Mouse (Mus musculus): ENCODE results near the gene Socs2. TPM values are rescaled to one million over a fixed set of nuclear protein-coding genes. Genes with fewer than 3 reads are reported as not detected.
"Not testable (repeated sequence)": the region's sequence is repeated elsewhere in the genome, so short reads cannot be mapped to it uniquely, and the experiment has no call there.

Gene Socs2
- polyA plus RNA-seq, 1 experiment: 83.1 TPM

DNA sequence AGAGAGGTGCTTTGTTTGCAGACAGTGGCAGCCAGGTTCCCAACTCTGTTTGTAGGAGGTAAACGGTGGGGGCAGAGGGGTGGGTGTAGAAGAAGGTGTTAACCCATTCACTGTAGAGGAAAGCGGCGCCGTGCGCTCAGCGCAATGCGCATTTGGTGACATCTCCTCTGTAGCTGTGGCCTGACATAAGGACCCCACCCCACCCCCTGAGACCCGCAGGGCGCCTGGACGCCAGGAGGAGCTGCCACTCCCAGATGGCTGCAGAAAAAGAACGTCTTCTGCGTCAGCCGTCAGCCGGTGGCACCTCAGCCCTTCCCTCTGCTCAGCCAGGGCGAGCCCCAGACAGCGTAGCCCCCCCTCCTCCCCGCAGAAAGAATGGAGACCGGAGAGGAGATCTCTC is 18.5 kb downstream of the Socs2 start:
- TF ChIP-seq POLR2A (IDR thresholded peaks at IDR 0.05; ENCODE audit: borderline replicate concordance, extremely low read depth, low read depth, low read length) (no peak), CTCF (IDR thresholded peaks at IDR 0.05; ENCODE audit: insufficient read depth, low read length) (no peak)
- H3K4me3 ChIP-seq (replicated peaks; ENCODE audit: extremely low read depth, low read depth, low read length): peak overlapping the region; percentile 6
- 14% methylated on average over 18 of the region's 18 CpGs for WGBS
- peak; percentile 59 for DNase-seq
- H3K4me1 ChIP-seq (ENCODE audit: control insufficient read depth, insufficient read depth, low read length): peaks cover 23% of the 10 kb centered on the region

GRCm38 (mm10) chr10:95397191-95397835 is 19.7 kb downstream of the Socs2 start:
- peaks cover 23% of the 10 kb centered on the region for H3K4me1 ChIP-seq (ENCODE audit: control insufficient read depth, insufficient read depth, low read length)
- peak; percentile 33 for DNase-seq
- WGBS: 58% methylated on average over 7 of the region's 7 CpGs

DNA sequence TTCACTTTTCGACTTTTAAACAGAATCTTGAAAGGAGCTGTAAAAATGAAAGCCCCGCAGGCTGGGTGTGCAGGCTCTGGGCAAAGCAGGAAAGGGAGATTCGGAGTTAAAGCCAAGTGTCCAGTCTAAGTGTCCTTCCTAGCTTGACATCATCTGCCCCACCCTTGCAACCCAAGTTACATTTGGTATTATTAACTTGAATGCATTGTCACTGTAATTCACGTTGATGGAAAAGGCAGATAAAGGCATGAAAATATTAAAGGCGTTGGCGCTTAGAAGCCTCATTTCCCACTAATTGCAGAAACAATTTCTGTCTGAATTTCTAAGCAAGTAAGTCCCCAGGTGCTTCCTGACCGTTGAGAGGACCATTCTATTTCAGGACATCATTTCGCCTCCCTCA is 20.6 kb downstream of the Socs2 start:
- TF ChIP-seq POLR2A (IDR thresholded peaks at IDR 0.05; ENCODE audit: borderline replicate concordance, extremely low read depth, low read depth, low read length): no peak
- TF ChIP-seq CTCF (IDR thresholded peaks at IDR 0.05; ENCODE audit: insufficient read depth, low read length): no peak
- DNase-seq: peak; percentile 28
- Histone ChIP-seq H3K4me3 (replicated peaks; ENCODE audit: extremely low read depth, low read depth, low read length) (no peak overlapping the region), H3K4me1 (ENCODE audit: control insufficient read depth, insufficient read depth, low read length) (peaks cover 23% of the 10 kb centered on the region)
- 21% methylated on average over 8 of the region's 8 CpGs for WGBS

More at GRCm38 (mm10) chr10:95397191-95397835, 19.7 kb downstream of the Socs2 start:
- TF ChIP-seq CTCF (IDR thresholded peaks at IDR 0.05; ENCODE audit: insufficient read depth, low read length) (no peak), POLR2A (IDR thresholded peaks at IDR 0.05; ENCODE audit: borderline replicate concordance, extremely low read depth, low read depth, low read length) (no peak)
- no peak overlapping the region for H3K4me3 ChIP-seq (replicated peaks; ENCODE audit: extremely low read depth, low read depth, low read length)

DNA sequence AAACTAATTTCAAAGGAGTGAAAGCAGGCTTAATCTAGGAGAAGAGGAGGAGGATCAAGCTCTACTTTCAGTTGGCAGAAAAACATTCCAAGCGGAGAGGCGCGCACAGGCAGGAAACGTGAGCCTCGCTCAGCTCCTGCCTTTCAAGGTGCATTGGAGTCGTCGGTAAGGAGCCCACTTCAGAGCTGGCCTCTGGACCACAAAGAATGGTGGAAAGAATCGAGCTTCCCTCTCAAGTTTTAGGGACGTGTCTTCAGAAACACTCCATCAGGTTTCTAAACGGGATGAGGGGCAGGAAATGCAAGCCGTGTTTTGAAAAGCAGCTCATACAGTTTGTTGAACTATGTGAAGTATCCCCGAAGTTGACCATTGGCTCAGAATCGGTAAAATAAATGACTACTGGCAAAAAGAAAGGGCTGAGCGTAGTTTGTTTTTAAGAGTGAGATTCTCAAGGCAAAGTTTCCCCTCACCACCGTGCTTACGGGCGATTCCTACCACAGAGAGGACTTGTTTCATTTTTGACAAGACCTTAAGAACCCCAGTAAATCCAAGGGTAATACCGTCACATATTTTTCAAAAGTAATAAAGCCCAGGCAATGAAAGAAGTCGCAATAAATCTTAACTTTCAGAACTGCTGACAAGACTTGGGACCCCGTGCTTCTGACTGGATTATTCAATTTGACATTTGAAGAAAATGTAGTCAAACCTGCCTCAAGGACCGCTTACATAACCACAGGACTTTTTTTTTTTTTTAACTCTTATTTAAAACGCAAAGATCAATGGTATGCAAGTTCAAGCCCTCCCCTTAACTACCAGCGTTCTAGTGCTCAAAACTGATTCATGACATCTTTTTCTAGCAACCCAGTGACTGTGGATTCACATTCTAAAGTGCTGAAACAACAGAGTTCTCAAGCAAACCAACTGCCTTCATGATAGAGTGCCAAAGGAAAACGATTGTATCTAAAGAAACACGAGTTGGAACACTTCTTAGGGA is 21.9 kb downstream of the Socs2 start:
- peak; percentile 49; the same call in 1 of the 2 replicates for TF ChIP-seq POLR2A (IDR thresholded peaks at IDR 0.05; ENCODE audit: borderline replicate concordance, extremely low read depth, low read depth, low read length)
- no peak for TF ChIP-seq CTCF (IDR thresholded peaks at IDR 0.05; ENCODE audit: insufficient read depth, low read length)
- H3K4me3 ChIP-seq (replicated peaks; ENCODE audit: extremely low read depth, low read depth, low read length): peak overlapping the region; percentile 50
- peaks cover 20% of the 10 kb centered on the region for H3K4me1 ChIP-seq (ENCODE audit: control insufficient read depth, insufficient read depth, low read length)
- peak; percentile 65 for DNase-seq
- WGBS: 14% methylated on average over 25 of the region's 25 CpGs

- no peak overlapping the region for H3K4me3 ChIP-seq (replicated peaks; ENCODE audit: extremely low read depth, low read depth, low read length)
- TF ChIP-seq CTCF (IDR thresholded peaks at IDR 0.05; ENCODE audit: insufficient read depth, low read length) (no peak), POLR2A (IDR thresholded peaks at IDR 0.05; ENCODE audit: borderline replicate concordance, extremely low read depth, low read depth, low read length) (no peak)
- WGBS: 80% methylated on average over 8 of the region's 8 CpGs
- no peak for DNase-seq
- peaks cover 22% of the 10 kb centered on the region for H3K4me1 ChIP-seq (ENCODE audit: control insufficient read depth, insufficient read depth, low read length)
Observed at GRCm38 (mm10) chr10:95392073-95392472, 24.9 kb downstream of the Socs2 start.

DNA sequence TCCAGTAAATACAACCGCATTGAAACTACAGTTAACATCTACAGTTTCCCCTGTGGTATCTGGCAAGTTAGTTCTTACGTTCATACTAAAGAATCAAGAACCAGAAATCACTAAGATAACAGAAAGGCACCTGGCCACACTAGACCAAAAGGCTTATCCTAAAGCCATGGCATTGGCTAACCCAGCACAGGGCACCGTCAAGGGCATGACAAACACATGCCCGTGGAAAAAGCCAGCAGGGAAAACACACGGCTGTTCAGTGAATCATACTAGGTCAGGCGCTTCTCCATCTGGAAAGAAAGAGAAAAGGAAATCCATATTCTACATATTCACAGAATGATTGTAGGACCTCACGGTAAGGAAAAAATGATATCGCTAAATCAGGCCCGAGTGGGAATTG is 26.1 kb downstream of the Socs2 start:
- no peak for DNase-seq
- TF ChIP-seq CTCF (IDR thresholded peaks at IDR 0.05; ENCODE audit: insufficient read depth, low read length): no peak
- no peak for TF ChIP-seq POLR2A (IDR thresholded peaks at IDR 0.05; ENCODE audit: borderline replicate concordance, extremely low read depth, low read depth, low read length)
- whole genome bisulfite sequencing: 89% methylated on average over 9 of the region's 9 CpGs
- Histone ChIP-seq H3K4me3 (replicated peaks; ENCODE audit: extremely low read depth, low read depth, low read length) (no peak overlapping the region), H3K4me1 (ENCODE audit: control insufficient read depth, insufficient read depth, low read length) (peaks cover 16% of the 10 kb centered on the region)

- WGBS: 95% methylated on average over 5 of the region's 5 CpGs
- peaks cover 14% of the 10 kb centered on the region for H3K4me1 ChIP-seq (ENCODE audit: control insufficient read depth, insufficient read depth, low read length)
- not testable (repeated sequence) for H3K4me3 ChIP-seq (replicated peaks; ENCODE audit: extremely low read depth, low read depth, low read length); DNase-seq
Observed at GRCm38 (mm10) chr10:95389805-95390204, 27.2 kb downstream of the Socs2 start.

DNA sequence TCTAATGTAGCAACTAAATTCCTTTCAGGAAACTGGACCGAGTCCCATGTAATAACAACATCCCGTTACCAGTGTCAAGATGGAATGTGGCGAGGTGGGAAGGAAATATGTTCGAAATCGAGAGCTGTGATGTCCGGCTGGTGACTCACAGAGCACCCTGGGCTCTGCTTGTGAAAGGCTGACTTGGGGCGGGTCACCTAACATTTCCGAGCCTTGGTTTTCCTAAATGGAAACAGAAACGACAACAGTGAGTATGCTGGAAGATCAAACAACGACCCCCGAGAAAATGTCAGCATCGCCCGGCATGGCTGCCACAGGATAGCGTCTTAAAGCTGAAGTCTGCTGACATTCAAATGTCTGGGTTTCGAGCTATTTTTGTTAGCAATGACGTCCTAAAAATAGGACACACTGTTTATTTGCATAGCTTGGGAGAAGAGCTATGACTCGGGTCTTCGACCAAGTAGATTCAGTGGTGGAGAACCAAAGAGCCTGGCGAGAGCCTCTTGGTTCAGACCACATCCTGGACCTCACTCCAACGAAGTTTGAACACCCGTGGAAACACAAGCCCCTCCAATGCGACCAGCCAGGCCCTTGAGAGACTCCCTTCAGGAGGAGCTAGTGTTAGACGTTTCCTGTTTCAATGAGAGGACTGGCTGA is 28.0 kb downstream of the Socs2 start:
- TF ChIP-seq POLR2A (IDR thresholded peaks at IDR 0.05; ENCODE audit: borderline replicate concordance, extremely low read depth, low read depth, low read length) (peak; percentile 49; the same call in 1 of the 2 replicates), CTCF (IDR thresholded peaks at IDR 0.05; ENCODE audit: insufficient read depth, low read length) (no peak)
- WGBS: 9% methylated on average over 23 of the region's 23 CpGs
- DNase-seq: peak; percentile 59
- Histone ChIP-seq H3K4me3 (replicated peaks; ENCODE audit: extremely low read depth, low read depth, low read length) (peak overlapping the region; percentile 63), H3K4me1 (ENCODE audit: control insufficient read depth, insufficient read depth, low read length) (peaks cover 14% of the 10 kb centered on the region)

- DNase-seq: no peak
- TF ChIP-seq CTCF (IDR thresholded peaks at IDR 0.05; ENCODE audit: insufficient read depth, low read length): no peak
- no peak for TF ChIP-seq POLR2A (IDR thresholded peaks at IDR 0.05; ENCODE audit: borderline replicate concordance, extremely low read depth, low read depth, low read length)
- H3K4me1 ChIP-seq (ENCODE audit: control insufficient read depth, insufficient read depth, low read length): peaks cover 14% of the 10 kb centered on the region
- no peak overlapping the region for H3K4me3 ChIP-seq (replicated peaks; ENCODE audit: extremely low read depth, low read depth, low read length)
- 96% methylated on average over 6 of the region's 6 CpGs for whole genome bisulfite sequencing
Observed at GRCm38 (mm10) chr10:95386527-95386926, 30.5 kb downstream of the Socs2 start.

All from lung, adult 2 months (tissue).